Mouse (Mus musculus) kidney, postnatal 0 days (tissue): ENCODE results near the gene Ttll5. TPM values are rescaled to one million over a fixed set of nuclear protein-coding genes. Genes with fewer than 3 reads are reported as not detected.

Experiments used
- ATAC-seq: fragments of 200-750 bp; cut with Nextera tagmentation; replicated peaks from 2 replicates; pipeline ENCODE4 v1.8.0; 2017; ENCODE audit warnings: low read depth, moderate number of reproducible peaks, moderate TSS enrichment, moderate library complexity; ENCODE audit not compliant: low FRiP score
- DNase-seq: peaks from one replicate; pipeline ENCODE4 v3.0.0-alpha.2; 2016; ENCODE audit warnings: low spot score
- H3K27ac ChIP-seq: fragments of 300-500 bp; sonication (generic); 2 replicates; pipeline ENCODE4 v1.5.1; 2014; ENCODE audit warnings: mild to moderate bottlenecking
- H3K27me3 ChIP-seq: fragments of 300-500 bp; sonication (generic); 2 replicates; pipeline ENCODE4 v1.6.1; 2014; ENCODE audit warnings: low read length, mixed read lengths; ENCODE audit not compliant: insufficient read depth
- H3K36me3 ChIP-seq: fragments of 300-500 bp; sonication (generic); 2 replicates; pipeline ENCODE4 v1.6.1; 2014; ENCODE audit warnings: low read length, mixed read lengths; ENCODE audit not compliant: insufficient read depth
- H3K4me1 ChIP-seq: fragments of 300-500 bp; sonication (generic); replicated peaks from 2 replicates; pipeline ENCODE4 v1.6.1; 2014; ENCODE audit warnings: antibody characterized with exemption, low read length, mixed read lengths; ENCODE audit not compliant: insufficient read depth
- H3K4me2 ChIP-seq: fragments of 300-500 bp; sonication (generic); 2 replicates; pipeline ENCODE4 v1.6.1; 2014; ENCODE audit warnings: mild to moderate bottlenecking, low read length, moderate library complexity, mixed read lengths
- H3K4me3 ChIP-seq: fragments of 300-500 bp; sonication (generic); replicated peaks from 2 replicates; pipeline ENCODE4 v1.5.1; 2014; ENCODE audit warnings: low read depth, low read length
- H3K9ac ChIP-seq: fragments of 300-500 bp; sonication (generic); 2 replicates; pipeline ENCODE4 v1.6.1; 2014; ENCODE audit warnings: low read depth, low read length
- H3K9me3 ChIP-seq: fragments of 300-500 bp; sonication (generic); replicated peaks from 2 replicates; pipeline ENCODE4 v1.6.1; 2016; ENCODE audit warnings: low read length, inconsistent platforms, mixed read lengths
- CTCF ChIP-seq: IDR thresholded peaks from 2 replicates; pipeline ENCODE4 v1.5.1; 2016; ENCODE audit warnings: antibody characterized with exemption, low read depth, mild to moderate bottlenecking, moderate library complexity
- WGBS: fragments of 180-500 bp; shearing (Covaris S2); extraction: QIAGEN DNeasy Blood & Tissue Kit; methylation state at CpG from one replicate; pipeline ENCODE4 v1.1.7; 2014; 5-methylcytosine and 5-hydroxymethylcytosine counted together
- polyA plus RNA-seq: library from polyadenylated mRNA; unstranded; fragments of >200 nt; fragmentation: Nextera tagmentation; extraction: Ambion mirVana; gene quantifications from 2 replicates; pipeline ENCODE4 v1.2.1, GENCODE M21; 2015

The Ttll5 gene
- polyA plus RNA-seq, 1 experiment from 2014 or later: 6.8 TPM

GRCm38 (mm10) chr12:86078553-86079201, 254.2 kb downstream of the Ttll5 start, which contains the start of gene Tgfb3:
Tgfb3 (minus strand) TSS chr12:86079041.
- TF ChIP-seq CTCF: no peak
- Histone ChIP-seq H3K4me2 (peak within 1 kb of the TSS; percentile 84), H3K4me1 (peaks cover 11% of the 10 kb centered on the region; the same call in 1 of the 2 replicates), H3K9ac (peak within 1 kb of the TSS; percentile 66), H3K27me3 (no peaks in the 10 kb centered on the region), H3K9me3 (no peaks in the 10 kb centered on the region), H3K36me3 (no peaks in the 10 kb centered on the region), H3K27ac (peak within 1 kb of the TSS; percentile 83), H3K4me3 (peak within 1 kb of the TSS; percentile 52)
- under 1% methylated on average over 25 of the region's 25 CpGs for WGBS
- DNase-seq (peak; percentile 94), ATAC-seq (peak; percentile 65)

- Histone ChIP-seq H3K27ac (peak overlapping the region; percentile 83), H3K36me3 (no peaks in the 10 kb centered on the region), H3K4me1 (peaks cover 11% of the 10 kb centered on the region; the same call in 1 of the 2 replicates), H3K9ac (peak overlapping the region; percentile 66), H3K4me3 (peak overlapping the region; percentile 52), H3K9me3 (no peaks in the 10 kb centered on the region), H3K27me3 (no peaks in the 10 kb centered on the region), H3K4me2 (peak overlapping the region; percentile 84)
- peak; percentile 67 for ATAC-seq
- under 1% methylated on average over 31 of the region's 31 CpGs for WGBS
- DNase-seq: peak; percentile 95
- TF ChIP-seq CTCF: peak; percentile 97
Measured at GRCm38 (mm10) chr12:86079202-86079667, 254.8 kb downstream of the Ttll5 start.

DNA sequence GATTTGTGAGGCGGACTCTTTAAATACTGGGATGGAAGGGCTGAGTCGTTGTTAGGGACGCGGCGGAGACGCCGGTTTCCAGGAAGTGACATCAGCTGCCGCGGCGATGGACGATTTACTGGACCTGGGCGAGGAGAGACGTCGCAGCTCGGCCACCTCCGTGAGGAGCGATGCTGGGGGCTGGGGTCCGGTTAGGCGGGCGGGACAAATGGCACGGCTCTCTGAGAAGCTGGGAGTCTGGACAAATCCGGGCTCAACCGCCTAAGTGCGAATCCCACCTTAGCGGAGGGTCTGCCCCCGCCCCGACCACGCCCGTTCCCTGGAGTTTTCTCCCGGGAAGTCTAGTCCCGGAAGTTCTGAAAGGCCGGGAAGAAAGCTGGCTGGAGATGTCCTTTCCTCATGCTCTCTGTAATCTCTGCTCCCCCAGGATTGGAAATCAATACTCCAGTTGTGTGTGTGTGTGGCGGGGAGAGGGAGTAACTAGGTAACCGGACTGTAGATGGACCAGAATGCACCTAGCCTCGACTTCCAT, 258.1 kb downstream of the Ttll5 start, which contains the start of gene Ift43:
Ift43 (plus strand) TSS at position 61 of the 532 bp plus-strand sequence.
- ATAC-seq (peak; percentile 58; the same call in 1 of the 2 replicates), DNase-seq (peak; percentile 94)
- H3K27ac ChIP-seq: peak within 1 kb of the TSS; percentile 9; the same call in 1 of the 2 replicates
- peak within 1 kb of the TSS; percentile 69 for H3K4me3 ChIP-seq
- WGBS: under 1% methylated on average over 35 of the region's 35 CpGs
- peak within 1 kb of the TSS; percentile 72 for H3K4me2 ChIP-seq
- peaks cover 7% of the 10 kb centered on the region; the same call in 1 of the 2 replicates for H3K36me3 ChIP-seq
- H3K27me3 ChIP-seq: no peaks in the 10 kb centered on the region
- TF ChIP-seq CTCF: no peak
- H3K4me1 ChIP-seq: 0 out of 2 replicates have a peak, but pooled peaks cover 5% of the 10 kb centered on the region
- no peaks in the 10 kb centered on the region for H3K9me3 ChIP-seq
- peak within 1 kb of the TSS; percentile 58 for H3K9ac ChIP-seq

DNA sequence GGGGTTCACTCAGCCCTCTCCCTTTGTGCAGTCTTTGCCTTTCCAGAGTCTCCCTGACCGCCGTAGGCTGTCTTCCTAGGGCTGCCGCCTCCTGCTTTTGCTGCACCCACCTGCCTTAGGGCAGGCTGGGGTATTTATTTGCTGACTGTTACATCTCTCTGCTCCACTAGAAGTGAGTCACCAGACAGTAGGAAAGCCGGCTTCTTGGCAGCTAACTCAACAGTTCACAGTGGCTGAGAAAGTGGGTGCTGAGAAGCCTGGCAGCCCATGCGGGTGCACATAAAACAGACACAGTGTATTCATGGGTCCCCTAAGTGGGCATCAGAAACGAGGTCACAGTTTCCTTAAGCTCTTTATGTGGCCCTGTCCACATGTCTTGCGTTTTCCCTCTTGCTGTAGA, 261.4 kb downstream of the Ttll5 start:
- DNase-seq (no peak), ATAC-seq (no peak)
- no peak overlapping the region for H3K9ac ChIP-seq
- WGBS: 90% methylated on average over 7 of the region's 7 CpGs
- H3K27ac ChIP-seq: no peak overlapping the region
- H3K9me3 ChIP-seq: no peaks in the 10 kb centered on the region
- H3K27me3 ChIP-seq: no peaks in the 10 kb centered on the region
- 0 out of 2 replicates have a peak, but pooled peaks cover 5% of the 10 kb centered on the region for H3K4me1 ChIP-seq
- no peak overlapping the region for H3K4me3 ChIP-seq
- H3K36me3 ChIP-seq: peaks cover 12% of the 10 kb centered on the region; the same call in 1 of the 2 replicates
- H3K4me2 ChIP-seq: no peak overlapping the region
- TF ChIP-seq CTCF: no peak

GRCm38 (mm10) chr12:86086550-86086949, 262.1 kb downstream of the Ttll5 start:
- no peak for ATAC-seq
- Histone ChIP-seq H3K9ac (no peak overlapping the region), H3K27me3 (no peaks in the 10 kb centered on the region)

GRCm38 (mm10) chr12:86088042-86088441, 263.6 kb downstream of the Ttll5 start:
- 63% methylated on average over 7 of the region's 7 CpGs for WGBS
- peak; percentile 49 for DNase-seq
- no peak for TF ChIP-seq CTCF

More at GRCm38 (mm10) chr12:86086550-86086949, 262.1 kb downstream of the Ttll5 start:
- Histone ChIP-seq H3K4me1 (0 out of 2 replicates have a peak, but pooled peaks cover 5% of the 10 kb centered on the region), H3K4me2 (no peak overlapping the region), H3K36me3 (peaks cover 12% of the 10 kb centered on the region; the same call in 1 of the 2 replicates), H3K9me3 (no peaks in the 10 kb centered on the region), H3K4me3 (no peak overlapping the region), H3K27ac (no peak overlapping the region)
- 77% methylated on average over 8 of the region's 8 CpGs for WGBS
- no peak for TF ChIP-seq CTCF
- DNase-seq: no peak

More at GRCm38 (mm10) chr12:86088042-86088441, 263.6 kb downstream of the Ttll5 start:
- peaks cover 12% of the 10 kb centered on the region; the same call in 1 of the 2 replicates for H3K36me3 ChIP-seq
- no peak overlapping the region for H3K4me3 ChIP-seq
- H3K27ac ChIP-seq: peak overlapping the region; percentile 25; the same call in 1 of the 2 replicates
- no peaks in the 10 kb centered on the region for H3K9me3 ChIP-seq
- no peak; the same call in 1 of the 2 replicates for ATAC-seq
- no peaks in the 10 kb centered on the region for H3K27me3 ChIP-seq
- H3K4me1 ChIP-seq: peaks cover 10% of the 10 kb centered on the region; the same call in 1 of the 2 replicates
- no peak overlapping the region for H3K4me2 ChIP-seq
- H3K9ac ChIP-seq: no peak overlapping the region
